Mouse (Mus musculus) thymus, adult 2 months (tissue): ENCODE data around the gene Gm21988. TPM values are rescaled to one million over a fixed set of nuclear protein-coding genes. Genes with fewer than 3 reads are reported as not detected.

Experiments
- DNase-seq: peaks from one replicate; pipeline ENCODE4 v3.0.0; 2021
- H3K27ac ChIP-seq: fragments of 200-500 bp; 2 replicates; pipeline ENCODE4 v1.5.1; 2012; ENCODE audit warnings: low read length, control low read depth; ENCODE audit not compliant: control insufficient read depth, insufficient read depth
- H3K27me3 ChIP-seq: fragments of 200-500 bp; 2 replicates; pipeline ENCODE4 v1.6.1; 2012; ENCODE audit warnings: mild to moderate bottlenecking, low read length, moderate library complexity, mixed read lengths; ENCODE audit not compliant: control insufficient read depth, insufficient read depth
- H3K36me3 ChIP-seq: fragments of 200-500 bp; 2 replicates; pipeline ENCODE4 v1.6.1; 2012; ENCODE audit warnings: mild to moderate bottlenecking, low read length, moderate library complexity; ENCODE audit not compliant: control insufficient read depth, insufficient read depth
- H3K4me1 ChIP-seq: fragments of 200-500 bp; replicated peaks from 2 replicates; pipeline ENCODE4 v1.6.1; 2012; ENCODE audit warnings: low read length; ENCODE audit not compliant: control insufficient read depth, insufficient read depth
- H3K4me3 ChIP-seq: fragments of 200-500 bp; 2 replicates; pipeline ENCODE4 v1.5.1; 2012; ENCODE audit warnings: mild to moderate bottlenecking, low read length, control low read depth, moderate library complexity; ENCODE audit not compliant: control insufficient read depth, insufficient read depth
- CTCF ChIP-seq: fragments of 200-500 bp; IDR thresholded peaks from 2 replicates; pipeline ENCODE4 v1.5.1; 2012; ENCODE audit warnings: mild to moderate bottlenecking, control low read depth, low read length, moderate library complexity, borderline replicate concordance; ENCODE audit not compliant: control insufficient read depth, poor library complexity, insufficient read depth; ENCODE audit errors: extremely low read depth
- POLR2A ChIP-seq: fragments of 200-500 bp; IDR thresholded peaks from 2 replicates; pipeline ENCODE4 v1.6.1; 2012; ENCODE audit warnings: mild to moderate bottlenecking, low read length, control low read depth, moderate library complexity; ENCODE audit not compliant: control insufficient read depth, poor library complexity, insufficient read depth; ENCODE audit errors: extremely low read depth
- WGBS: fragments of 180-500 bp; shearing (Covaris S2); methylation state at CpG from one replicate; pipeline ENCODE4 v1.1.7; 2018; 5-methylcytosine and 5-hydroxymethylcytosine counted together
- polyA plus RNA-seq: library from polyadenylated mRNA; depleted of rRNA; stranded (reverse); fragments of >200 nt; gene quantifications from 2 replicates; pipeline ENCODE4 v1.2.3, GENCODE M21; 2012

Gm21988 gene
- polyA plus RNA-seq, 1 experiment, result 11.1 TPM

- peaks cover 6% of the 10 kb centered on the region; the same call in 1 of the 2 replicates for H3K27me3 ChIP-seq
- no peak for TF ChIP-seq POLR2A
- no peak for TF ChIP-seq CTCF
- peaks cover 19% of the 10 kb centered on the region for H3K4me1 ChIP-seq
- DNase-seq, result no peak
- H3K4me3 ChIP-seq, result 0 out of 2 replicates have a peak within 1 kb of the TSS, but pooled peaks have one; percentile 7
- no peak within 1 kb of the TSS for H3K27ac ChIP-seq
- H3K36me3 ChIP-seq, result no peaks in the 10 kb centered on the region
- 5% methylated on average over 39 of the region's 39 CpGs for WGBS
Observed at GRCm38 (mm10) chr11:70229260-70230010, 10.2 kb downstream of the Gm21988 start, which contains the start of gene Bcl6b. Gene Bcl6b, minus strand, starts transcription at chr11:70229798.

DNA sequence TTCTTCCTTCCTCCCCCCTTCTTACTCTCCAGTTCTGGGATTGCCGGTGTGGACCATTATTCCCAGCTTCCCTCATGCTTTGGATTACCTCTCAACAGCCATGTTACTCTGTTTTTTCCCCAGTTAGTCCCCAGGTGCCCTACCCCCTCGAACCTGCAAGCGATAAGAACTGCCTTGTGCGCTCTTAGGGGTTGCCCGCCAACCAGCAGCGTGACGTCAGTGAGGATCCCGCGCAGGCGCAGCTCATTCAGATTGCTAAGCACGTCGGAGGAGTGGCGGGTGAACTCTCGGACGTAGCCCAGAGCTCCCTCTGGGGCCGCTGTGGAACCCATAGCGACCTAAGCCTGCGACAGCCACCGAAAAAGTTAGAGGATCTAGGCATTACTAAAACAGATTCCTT, 10.8 kb downstream of the Gm21988 start:
- no peaks in the 10 kb centered on the region for H3K36me3 ChIP-seq
- H3K27me3 ChIP-seq, result peaks cover 6% of the 10 kb centered on the region; the same call in 1 of the 2 replicates
- H3K4me3 ChIP-seq, result no peak overlapping the region
- H3K4me1 ChIP-seq, result peaks cover 22% of the 10 kb centered on the region
- no peak for TF ChIP-seq POLR2A
- TF ChIP-seq CTCF, result no peak
- 1% methylated on average over 19 of the region's 19 CpGs for WGBS
- no peak overlapping the region for H3K27ac ChIP-seq
- DNase-seq, result peak; percentile 80

DNA sequence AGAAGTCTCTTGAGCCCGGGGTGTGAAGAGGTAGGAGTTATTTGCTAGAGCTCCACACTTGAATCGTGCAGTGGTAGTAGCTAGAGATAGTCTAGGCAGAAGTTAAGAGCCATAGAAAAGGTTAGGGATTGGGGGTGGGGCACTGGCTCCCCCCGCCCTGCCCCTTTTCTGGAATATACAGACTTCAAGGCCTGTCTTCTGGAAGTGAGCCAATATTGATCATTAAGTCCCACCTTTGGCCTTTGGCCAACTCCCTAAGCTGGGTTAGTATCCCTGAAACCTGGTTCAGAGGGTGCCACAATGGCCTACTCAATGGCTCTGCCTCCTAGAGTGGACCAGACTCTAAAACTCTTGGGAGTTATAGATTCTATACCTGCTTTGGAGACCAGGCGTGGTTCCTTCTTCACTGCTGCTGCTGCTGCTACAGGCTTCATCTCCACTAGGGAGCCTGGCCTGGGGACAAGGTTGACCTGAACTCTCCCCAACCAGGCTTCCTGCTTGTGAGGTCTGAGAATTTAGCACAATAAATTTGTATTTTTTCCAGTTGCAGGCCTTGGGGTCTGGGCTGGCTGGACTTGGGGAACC, 11.9 kb downstream of the Gm21988 start:
- Histone ChIP-seq H3K4me1 (peaks cover 27% of the 10 kb centered on the region), H3K4me3 (no peak overlapping the region), H3K27ac (no peak overlapping the region), H3K36me3 (no peaks in the 10 kb centered on the region), H3K27me3 (peaks cover 6% of the 10 kb centered on the region; the same call in 1 of the 2 replicates)
- DNase-seq, result no peak
- no peak for TF ChIP-seq CTCF
- no peak for TF ChIP-seq POLR2A
- 96% methylated on average over 4 of the region's 4 CpGs for WGBS

DNA sequence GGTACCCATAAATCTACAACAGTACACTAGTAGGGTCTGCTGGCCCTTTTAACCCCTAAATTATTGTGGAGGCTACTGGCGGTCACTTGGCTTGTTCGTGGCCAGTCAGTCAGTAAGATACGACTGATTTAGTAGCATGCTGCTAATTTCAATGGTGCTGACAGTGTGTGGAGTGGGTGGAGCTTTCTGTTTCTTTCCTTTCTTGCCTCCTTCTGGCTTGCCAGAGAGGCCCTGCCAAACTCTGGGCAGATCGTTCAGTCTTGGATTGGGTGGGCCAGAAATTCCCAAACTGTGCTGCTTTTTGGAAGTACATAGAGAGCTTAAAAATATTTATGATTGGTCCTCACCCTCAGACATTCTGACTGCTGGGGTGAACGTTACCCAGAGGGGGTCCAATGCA, 12.5 kb downstream of the Gm21988 start:
- no peaks in the 10 kb centered on the region for H3K36me3 ChIP-seq
- H3K4me1 ChIP-seq, result peaks cover 27% of the 10 kb centered on the region

DNA sequence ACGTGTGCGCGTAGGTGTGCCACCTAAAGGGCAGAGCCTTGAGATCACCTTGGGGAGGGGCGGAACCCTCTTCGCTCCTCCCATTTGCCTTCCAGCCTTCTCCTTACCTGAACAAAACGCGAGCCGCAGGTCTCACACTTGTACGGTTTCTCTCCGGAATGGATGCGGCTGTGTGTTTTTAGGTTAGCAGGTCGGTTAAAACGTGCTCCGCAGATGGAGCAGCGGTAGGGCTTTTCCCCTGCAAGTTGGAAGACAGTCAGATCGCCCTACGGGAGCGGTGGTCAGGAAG, 13.1 kb downstream of the Gm21988 start:
- TF ChIP-seq POLR2A, result no peak
- no peak for TF ChIP-seq CTCF
- DNase-seq, result no peak
- Histone ChIP-seq H3K36me3 (no peaks in the 10 kb centered on the region), H3K27me3 (peaks cover 6% of the 10 kb centered on the region; the same call in 1 of the 2 replicates), H3K4me1 (peaks cover 27% of the 10 kb centered on the region), H3K27ac (no peak overlapping the region), H3K4me3 (no peak overlapping the region)
- WGBS, result 81% methylated on average over 18 of the region's 18 CpGs

More for the DNA sequence above, 12.5 kb downstream of the Gm21988 start:
- WGBS, result 74% methylated on average over 5 of the region's 5 CpGs
- Histone ChIP-seq H3K4me3 (no peak overlapping the region), H3K27ac (no peak overlapping the region), H3K27me3 (peaks cover 6% of the 10 kb centered on the region; the same call in 1 of the 2 replicates)
- TF ChIP-seq CTCF, result no peak
- no peak for TF ChIP-seq POLR2A
- DNase-seq, result no peak

DNA sequence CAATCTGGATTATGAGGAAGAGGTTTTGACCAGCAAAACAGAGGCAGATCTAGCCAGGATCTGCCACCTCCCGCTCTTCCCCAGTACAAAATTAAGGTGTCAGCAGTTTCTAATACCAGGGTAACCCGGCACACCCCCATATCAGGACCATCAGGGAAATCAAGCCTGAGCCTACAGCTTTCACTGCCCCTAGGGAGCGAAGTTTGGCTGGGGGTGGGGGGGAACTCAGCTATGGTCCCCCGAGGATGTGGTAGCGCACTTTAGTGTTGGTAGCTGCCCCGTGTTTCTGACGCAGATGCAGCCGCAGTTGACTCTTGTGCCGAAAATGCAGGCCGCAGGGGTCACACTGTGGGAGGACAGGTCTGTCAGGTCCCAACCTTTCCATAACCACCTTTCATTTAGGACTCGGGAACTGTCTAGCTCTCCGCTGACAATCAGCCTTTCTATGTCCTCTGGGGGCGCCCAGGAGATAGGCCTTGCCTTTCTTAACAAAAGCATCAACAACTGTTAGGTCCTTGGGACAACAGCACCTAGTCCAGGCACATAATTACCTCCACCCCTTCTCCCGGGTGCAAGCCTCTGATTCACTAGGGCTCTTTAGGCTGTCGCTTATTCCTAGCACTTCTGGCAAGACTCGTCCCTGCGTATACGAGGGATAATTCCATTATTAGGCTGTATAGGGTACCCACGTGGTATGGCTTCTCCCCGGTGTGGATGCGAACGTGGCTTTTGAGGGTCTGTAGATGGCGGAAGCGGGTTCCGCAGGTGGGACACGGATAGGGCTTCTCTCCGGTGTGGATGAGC, 13.6 kb downstream of the Gm21988 start:
- DNase-seq, result no peak
- Histone ChIP-seq H3K27ac (no peak overlapping the region), H3K36me3 (no peaks in the 10 kb centered on the region), H3K4me1 (peaks cover 30% of the 10 kb centered on the region), H3K27me3 (peaks cover 6% of the 10 kb centered on the region; the same call in 1 of the 2 replicates), H3K4me3 (no peak overlapping the region)
- WGBS, result 86% methylated on average over 27 of the region's 27 CpGs
- TF ChIP-seq CTCF (no peak), POLR2A (no peak)
